Mouse (Mus musculus) liver, embryonic 14.5 days (tissue): ENCODE data around the gene Gm6685. TPM values are rescaled to one million over a fixed set of nuclear protein-coding genes. Genes with fewer than 3 reads are reported as not detected.
"Not testable (repeated sequence)": the region's sequence is repeated elsewhere in the genome, so short reads cannot be mapped to it uniquely, and the experiment has no call there.

ENCODE experiments used
- ATAC-seq: fragments of 200-750 bp; cut with Nextera tagmentation; 2 replicates; pipeline ENCODE4 v1.8.0; 2017; ENCODE audit warnings: moderate number of reproducible peaks, mild to moderate bottlenecking, moderate library complexity; ENCODE audit not compliant: insufficient read depth
- DNase-seq, 3 experiments: peaks; one replicate each; pipeline ENCODE4 v3.0.0-alpha.2; 2012 to 2013; ENCODE audit warnings: low read depth in 3 of 3, low spot score in 3 of 3
- H3K27ac ChIP-seq: fragments of 300-500 bp; sonication (generic); 2 replicates; pipeline ENCODE4 v1.5.1; 2014; ENCODE audit warnings: moderate library complexity, mild to moderate bottlenecking, control low read depth, inconsistent platforms
- H3K27me3 ChIP-seq: fragments of 300-500 bp; sonication (generic); 2 replicates; pipeline ENCODE4 v1.6.1; 2014; ENCODE audit warnings: mild to moderate bottlenecking, low read length, moderate library complexity; ENCODE audit not compliant: control insufficient read depth, insufficient read depth
- H3K36me3 ChIP-seq: fragments of 300-500 bp; sonication (generic); replicated peaks from 2 replicates; pipeline ENCODE4 v1.6.1; 2014; ENCODE audit warnings: low read depth; ENCODE audit not compliant: control insufficient read depth, insufficient read depth
- H3K4me1 ChIP-seq, 2 experiments: fragments of 200-500 bp in 1 of 2; fragments of 300-500 bp in 1 of 2; sonication (generic) in 1 of 2; replicated peaks; 2 replicates each; pipeline ENCODE4 v1.6.1; 2012 to 2014; ENCODE audit warnings: antibody characterized with exemption in 1 of 2, inconsistent platforms in 1 of 2, low read length in 1 of 2; ENCODE audit not compliant: control insufficient read depth in 2 of 2, insufficient read depth in 2 of 2
- H3K4me2 ChIP-seq: fragments of 300-500 bp; sonication (generic); 2 replicates; pipeline ENCODE4 v1.6.1; 2014; ENCODE audit warnings: low read depth, mild to moderate bottlenecking, control low read depth, moderate library complexity
- H3K4me3 ChIP-seq, 2 experiments: fragments of 200-500 bp in 1 of 2; fragments of 300-500 bp in 1 of 2; sonication (generic) in 1 of 2; 2 replicates each; pipeline ENCODE4 v1.5.1; 2012 to 2014; ENCODE audit warnings: low read depth in 2 of 2, low read length in 2 of 2, mild to moderate bottlenecking in 2 of 2, control low read depth in 1 of 2, inconsistent platforms in 1 of 2, moderate library complexity in 1 of 2; ENCODE audit not compliant: insufficient read depth in 1 of 2
- H3K9ac ChIP-seq: fragments of 300-500 bp; sonication (generic); replicated peaks from 2 replicates; pipeline ENCODE4 v1.6.1; 2014; ENCODE audit warnings: mild to moderate bottlenecking, control low read depth, moderate library complexity
- H3K9me3 ChIP-seq: fragments of 300-500 bp; sonication (generic); 2 replicates; pipeline ENCODE4 v1.6.1; 2016; ENCODE audit warnings: low read length, mixed read lengths; ENCODE audit not compliant: control insufficient read depth
- CTCF ChIP-seq: IDR thresholded peaks from 2 replicates; pipeline ENCODE4 v1.5.1; 2016; ENCODE audit warnings: antibody characterized with exemption, low read depth, control low read depth
- EP300 ChIP-seq: IDR thresholded peaks from 2 replicates; pipeline ENCODE4 v1.6.1; 2016; ENCODE audit warnings: antibody characterized with exemption, low read depth
- WGBS: fragments of 180-500 bp; shearing (Covaris S2); extraction: QIAGEN DNeasy Blood & Tissue Kit; methylation state at CpG from one replicate; pipeline ENCODE4 v1.1.7; 2014; ENCODE audit not compliant: insufficient replicate concordance; 5-methylcytosine and 5-hydroxymethylcytosine counted together
- polyA plus RNA-seq, 2 experiments: library from polyadenylated mRNA; depleted of rRNA in 1 of 2; stranded (reverse) in 1 of 2; unstranded in 1 of 2; fragments of >200 nt; fragmentation: Nextera tagmentation in 1 of 2; extraction: Ambion mirVana in 1 of 2; gene quantifications; 2 replicates each; pipeline versions ENCODE4 v1.2.1 to v1.2.3; 2012 to 2014

The Gm6685 gene
- 0.06 TPM in 1 of 2 replicates, not detected in the other for polyA plus RNA-seq (2012; rRNA removed)
- polyA plus RNA-seq (2014; fragmentation: Nextera tagmentation; extraction: Ambion mirVana): not detected in 2 replicates

GRCm38 (mm10) chr11:28339224-28340150 lies at the start of gene Gm6685:
Gene Gm6685 (minus strand): TSS chr11:28339867.
- DNase-seq, H3K27me3 ChIP-seq, H3K27ac ChIP-seq, H3K9me3 ChIP-seq, H3K9ac ChIP-seq, H3K4me1 ChIP-seq, H3K36me3 ChIP-seq, ATAC-seq, H3K4me2 ChIP-seq, H3K4me3 ChIP-seq: not testable (repeated sequence)
- 80% methylated on average over 45 of the region's 45 CpGs for WGBS

- H3K9me3 ChIP-seq: no peaks in the 10 kb centered on the region
- no peak overlapping the region for H3K9ac ChIP-seq
- ATAC-seq (no peak), DNase-seq (no peak)
- TF ChIP-seq EP300: no peak
- TF ChIP-seq CTCF: no peak
- no peaks in the 10 kb centered on the region for H3K4me1 ChIP-seq
- no peaks in the 10 kb centered on the region for H3K27me3 ChIP-seq
- no peak overlapping the region for H3K4me2 ChIP-seq
- no peaks in the 10 kb centered on the region for H3K36me3 ChIP-seq
- H3K27ac ChIP-seq: no peak overlapping the region
- no peak overlapping the region for H3K4me3 ChIP-seq
Measured at GRCm38 (mm10) chr11:28375891-28376290, 36.2 kb upstream of the Gm6685 start.

GRCm38 (mm10) chr11:28374636-28375035 lies 35.0 kb upstream of the Gm6685 start:
- Histone ChIP-seq H3K4me1 (no peaks in the 10 kb centered on the region), H3K9me3 (no peaks in the 10 kb centered on the region), H3K9ac (no peak overlapping the region), H3K4me2 (no peak overlapping the region), H3K4me3 (no peak overlapping the region), H3K27ac (no peak overlapping the region), H3K36me3 (no peaks in the 10 kb centered on the region), H3K27me3 (no peaks in the 10 kb centered on the region)
- no peak for TF ChIP-seq CTCF
- DNase-seq (no peak), ATAC-seq (no peak)

GRCm38 (mm10) chr11:28371381-28371780 lies 31.7 kb upstream of the Gm6685 start:
- ATAC-seq, H3K27ac ChIP-seq, H3K36me3 ChIP-seq, DNase-seq, H3K4me2 ChIP-seq, H3K4me1 ChIP-seq, H3K27me3 ChIP-seq, H3K9me3 ChIP-seq, H3K9ac ChIP-seq, H3K4me3 ChIP-seq: not testable (repeated sequence)
- WGBS: 52% methylated on average over 5 of the region's 5 CpGs

- H3K27me3 ChIP-seq: no peaks in the 10 kb centered on the region
- peak overlapping the region; percentile 46 for H3K4me2 ChIP-seq
- ATAC-seq (no peak), DNase-seq (no peak)
- no peaks in the 10 kb centered on the region for H3K36me3 ChIP-seq
- H3K9ac ChIP-seq: no peak overlapping the region
- no peaks in the 10 kb centered on the region; a peak in 1 of 4 replicates for H3K4me1 ChIP-seq
- no peaks in the 10 kb centered on the region for H3K9me3 ChIP-seq
- H3K4me3 ChIP-seq: no peak overlapping the region
- no peak overlapping the region for H3K27ac ChIP-seq
- WGBS: 40% methylated on average over 2 of the region's 2 CpGs
- TF ChIP-seq EP300: no peak
- TF ChIP-seq CTCF: no peak
Measured at GRCm38 (mm10) chr11:28365929-28366244, 26.2 kb upstream of the Gm6685 start.
